Mouse (Mus musculus) lung, embryonic 14.5 days (tissue): ENCODE measurements around the gene Ehd1. TPM values are rescaled to one million over a fixed set of nuclear protein-coding genes. Genes with fewer than 3 reads are reported as not detected.

ENCODE experiments used
- ATAC-seq: fragments of 200-750 bp; cut with Nextera tagmentation; 2 replicates; pipeline ENCODE4 v1.8.0; 2017; ENCODE audit warnings: mild to moderate bottlenecking, moderate TSS enrichment, moderate library complexity; ENCODE audit not compliant: insufficient read depth
- DNase-seq: peaks from one replicate; pipeline ENCODE4 v3.0.0-alpha.2; 2015
- H3K27ac ChIP-seq: fragments of 300-500 bp; sonication (generic); 2 replicates; pipeline ENCODE4 v1.5.1; 2014; ENCODE audit warnings: low read depth, mild to moderate bottlenecking, moderate library complexity
- H3K27me3 ChIP-seq: fragments of 300-500 bp; sonication (generic); 2 replicates; pipeline ENCODE4 v1.6.1; 2014; ENCODE audit warnings: low read length, control low read depth; ENCODE audit not compliant: insufficient read depth
- H3K36me3 ChIP-seq: fragments of 300-500 bp; sonication (generic); 2 replicates; pipeline ENCODE4 v1.6.1; 2014; ENCODE audit warnings: control low read depth; ENCODE audit not compliant: insufficient read depth
- H3K4me1 ChIP-seq: fragments of 300-500 bp; sonication (generic); 2 replicates; pipeline ENCODE4 v1.6.1; 2014; ENCODE audit warnings: antibody characterized with exemption, control low read depth; ENCODE audit not compliant: insufficient read depth
- H3K4me2 ChIP-seq: fragments of 300-500 bp; sonication (generic); 2 replicates; pipeline ENCODE4 v1.6.1; 2014; ENCODE audit warnings: mild to moderate bottlenecking
- H3K4me3 ChIP-seq: fragments of 300-500 bp; sonication (generic); 2 replicates; pipeline ENCODE4 v1.5.1; 2014; ENCODE audit warnings: low read depth, low read length
- H3K9ac ChIP-seq: fragments of 300-500 bp; sonication (generic); 2 replicates; pipeline ENCODE4 v1.6.1; 2014
- H3K9me3 ChIP-seq: fragments of 300-500 bp; sonication (generic); 2 replicates; pipeline ENCODE4 v1.6.1; 2016; ENCODE audit warnings: low read depth, low read length, control low read depth
- CTCF ChIP-seq: IDR thresholded peaks from 2 replicates; pipeline ENCODE4 v1.5.1; 2016; ENCODE audit warnings: antibody characterized with exemption, low read depth
- WGBS: fragments of 180-500 bp; shearing (Covaris S2); extraction: QIAGEN DNeasy Blood & Tissue Kit; methylation state at CpG from one replicate; pipeline ENCODE4 v1.1.7; 2014; 5-methylcytosine and 5-hydroxymethylcytosine counted together
- polyA plus RNA-seq: library from polyadenylated mRNA; unstranded; fragments of >200 nt; fragmentation: Nextera tagmentation; extraction: Ambion mirVana; gene quantifications from 2 replicates; pipeline ENCODE4 v1.2.1, GENCODE M21; 2014

The Ehd1 gene
- polyA plus RNA-seq, 1 experiment from 2014 or later = 50.3 TPM

GRCm38 (mm10) chr19:6240725-6241124 lies 35.8 kb upstream of the Ehd1 start:
- 30% methylated on average over 5 of the region's 5 CpGs for WGBS
- ATAC-seq = no peak

GRCm38 (mm10) chr19:6241274-6242107 lies 35.0 kb upstream of the Ehd1 start, which contains the start of gene Atg2a:
Gene Atg2a, plus strand, starts transcription at chr19:6241668.
- Histone ChIP-seq H3K4me1 (peaks cover 11% of the 10 kb centered on the region), H3K36me3 (peaks cover 25% of the 10 kb centered on the region; the same call in 1 of the 2 replicates), H3K9ac (peak within 1 kb of the TSS; percentile 91), H3K4me2 (peak within 1 kb of the TSS; percentile 82), H3K27me3 (no peaks in the 10 kb centered on the region), H3K4me3 (peak within 1 kb of the TSS; percentile 87), H3K9me3 (no peaks in the 10 kb centered on the region), H3K27ac (peak within 1 kb of the TSS; percentile 76)
- ATAC-seq (peak; percentile 95), DNase-seq (peak; percentile 100)
- under 1% methylated on average over 55 of the region's 55 CpGs for WGBS
- no peak for TF ChIP-seq CTCF

More at GRCm38 (mm10) chr19:6240725-6241124, 35.8 kb upstream of the Ehd1 start:
- no peaks in the 10 kb centered on the region for H3K9me3 ChIP-seq
- H3K36me3 ChIP-seq = 0 out of 2 replicates have a peak, but pooled peaks cover 18% of the 10 kb centered on the region
- peak overlapping the region; percentile 15; the same call in 1 of the 2 replicates for H3K4me3 ChIP-seq
- no peak for TF ChIP-seq CTCF
- no peak overlapping the region for H3K9ac ChIP-seq
- no peak for DNase-seq
- H3K4me1 ChIP-seq = peaks cover 13% of the 10 kb centered on the region
- 0 out of 2 replicates have a peak overlapping the region, but pooled peaks have one; percentile 6 for H3K27ac ChIP-seq
- no peaks in the 10 kb centered on the region for H3K27me3 ChIP-seq
- peak overlapping the region; percentile 82 for H3K4me2 ChIP-seq

GRCm38 (mm10) chr19:6242281-6242680 lies 34.2 kb upstream of the Ehd1 start:
- ATAC-seq = peak; percentile 9; the same call in 1 of the 2 replicates
- peaks cover 32% of the 10 kb centered on the region for H3K36me3 ChIP-seq
- peak; percentile 60 for DNase-seq
- no peaks in the 10 kb centered on the region for H3K9me3 ChIP-seq
- peak overlapping the region; percentile 87 for H3K4me3 ChIP-seq
- peak overlapping the region; percentile 76; the same call in 1 of the 2 replicates for H3K27ac ChIP-seq
- H3K9ac ChIP-seq = peak overlapping the region; percentile 91
- H3K4me1 ChIP-seq = peaks cover 9% of the 10 kb centered on the region
- 1% methylated on average over 4 of the region's 4 CpGs for WGBS
- H3K27me3 ChIP-seq = no peaks in the 10 kb centered on the region
- TF ChIP-seq CTCF = no peak
- H3K4me2 ChIP-seq = peak overlapping the region; percentile 82

GRCm38 (mm10) chr19:6243226-6243625 lies 33.3 kb upstream of the Ehd1 start:
- Histone ChIP-seq H3K9ac (no peak overlapping the region), H3K4me1 (peaks cover 9% of the 10 kb centered on the region), H3K4me3 (no peak overlapping the region), H3K27ac (no peak overlapping the region), H3K4me2 (no peak overlapping the region), H3K36me3 (peaks cover 42% of the 10 kb centered on the region), H3K9me3 (no peaks in the 10 kb centered on the region), H3K27me3 (no peaks in the 10 kb centered on the region)
- no peak for TF ChIP-seq CTCF
- ATAC-seq = no peak
- no peak for DNase-seq
- 74% methylated on average over 5 of the region's 5 CpGs for WGBS

- Histone ChIP-seq H3K27ac (no peak overlapping the region), H3K4me1 (peaks cover 6% of the 10 kb centered on the region), H3K36me3 (peaks cover 57% of the 10 kb centered on the region), H3K9me3 (no peaks in the 10 kb centered on the region), H3K9ac (no peak overlapping the region), H3K4me2 (no peak overlapping the region), H3K27me3 (no peaks in the 10 kb centered on the region), H3K4me3 (no peak overlapping the region)
- ATAC-seq = no peak
- TF ChIP-seq CTCF = no peak
- WGBS = 62% methylated on average over 1 of the region's 1 CpGs
- no peak for DNase-seq
Measured at GRCm38 (mm10) chr19:6245806-6246205, 30.7 kb upstream of the Ehd1 start.

GRCm38 (mm10) chr19:6247526-6248300 lies 28.8 kb upstream of the Ehd1 start:
- Histone ChIP-seq H3K36me3 (peaks cover 73% of the 10 kb centered on the region), H3K9ac (no peak overlapping the region), H3K9me3 (no peaks in the 10 kb centered on the region), H3K27ac (no peak overlapping the region), H3K4me3 (no peak overlapping the region), H3K4me2 (no peak overlapping the region), H3K4me1 (no peaks in the 10 kb centered on the region), H3K27me3 (no peaks in the 10 kb centered on the region)
- WGBS = 91% methylated on average over 29 of the region's 29 CpGs
- DNase-seq (no peak), ATAC-seq (no peak)
- no peak for TF ChIP-seq CTCF

GRCm38 (mm10) chr19:6253021-6253420 lies 23.5 kb upstream of the Ehd1 start:
- peaks cover 84% of the 10 kb centered on the region for H3K36me3 ChIP-seq
- no peak overlapping the region for H3K4me2 ChIP-seq
- no peak for TF ChIP-seq CTCF
- H3K4me1 ChIP-seq = no peaks in the 10 kb centered on the region
- no peak overlapping the region for H3K4me3 ChIP-seq
- 81% methylated on average over 4 of the region's 4 CpGs for WGBS
- no peak overlapping the region for H3K9ac ChIP-seq
- DNase-seq (no peak), ATAC-seq (no peak)
- no peaks in the 10 kb centered on the region for H3K9me3 ChIP-seq
- H3K27ac ChIP-seq = no peak overlapping the region
- H3K27me3 ChIP-seq = no peaks in the 10 kb centered on the region
